Mouse (Mus musculus) lung, adult 2 months (tissue): ENCODE data around the gene Eea1.

Source experiments
- CTCF ChIP-seq: fragments of 200-500 bp; IDR thresholded peaks from 2 replicates; pipeline ENCODE4 v1.5.1; 2011; ENCODE audit warnings: mild to moderate bottlenecking, low read length, control low read depth; ENCODE audit not compliant: insufficient read depth
- POLR2A ChIP-seq: fragments of 200-500 bp; IDR thresholded peaks from 2 replicates; pipeline ENCODE4 v1.6.1; 2011; ENCODE audit warnings: low read depth, mild to moderate bottlenecking, control low read depth, low read length, borderline replicate concordance; ENCODE audit errors: extremely low read depth

- no peak for TF ChIP-seq CTCF
- TF ChIP-seq POLR2A = peak; percentile 93
These were observed at the start of gene Eea1 for GRCm38 (mm10) chr10:95940046-95940900.
